Mouse (Mus musculus): ENCODE data around the gene Mdm2. TPM values are rescaled to one million over a fixed set of nuclear protein-coding genes. Genes with fewer than 3 reads are reported as not detected.

Mdm2 gene
- total and polyA plus RNA-seq, 3 experiments = 35.3 to 601 (median 42.2) TPM

GRCm38 (mm10) chr10:117732962-117733592, 22.5 kb upstream of the Mdm2 start:
- Histone ChIP-seq H3K27me3 (ENCODE audit: control insufficient read depth in 1 of 2, insufficient read depth in 2 of 2, low read length in 2 of 2) (no peaks in the 10 kb centered on the region), H3K9ac (ENCODE audit: control insufficient read depth, low read depth, low read length, poor library complexity, severe bottlenecking) (no peak overlapping the region), H3K79me2 (ENCODE audit: control insufficient read depth, insufficient read depth, low read length, poor library complexity) (no peaks in the 10 kb centered on the region), H3K4me3 (ENCODE audit: control insufficient read depth in 1 of 2, insufficient read depth in 1 of 2, low read depth in 2 of 2, low read length in 2 of 2) (no peak overlapping the region), H3K9me3 (replicated peaks; ENCODE audit: insufficient read depth, low read length) (no peaks in the 10 kb centered on the region), H3K27ac (ENCODE audit: control insufficient read depth, low read depth, low read length) (no peak overlapping the region), H3K4me1 (ENCODE audit: control insufficient read depth in 1 of 2, insufficient read depth in 2 of 2, low read length in 2 of 2) (peaks cover 5 to 16% of the 10 kb centered on the region in 2 experiments; a peak in 2 of 4 replicates), H3K36me3 (ENCODE audit: control insufficient read depth in 1 of 2, insufficient read depth in 2 of 2, low read length in 2 of 2) (peaks cover 0 to 17% of the 10 kb centered on the region in 2 experiments; a peak in 2 of 4 replicates)
- TF ChIP-seq TAL1 (IDR thresholded peaks at IDR 0.05; ENCODE audit: low read length) = peak; percentile 36; the same call in 1 of the 2 replicates
- TF ChIP-seq SMC3 (IDR thresholded peaks at IDR 0.05; ENCODE audit: low read depth, low read length) = no peak
- no peak for DNase-seq (ENCODE audit: low read depth, low spot score)

GRCm38 (mm10) chr10:117732184-117732583, 21.6 kb upstream of the Mdm2 start:
- no peak overlapping the region for H3K4me3 ChIP-seq (ENCODE audit: control insufficient read depth in 1 of 2, insufficient read depth in 1 of 2, low read depth in 2 of 2, low read length in 2 of 2)
- no peaks in the 10 kb centered on the region for H3K9me3 ChIP-seq (replicated peaks; ENCODE audit: insufficient read depth, low read length)
- H3K4me1 ChIP-seq (ENCODE audit: control insufficient read depth in 1 of 2, insufficient read depth in 2 of 2, low read length in 2 of 2) = peaks cover 5 to 15% of the 10 kb centered on the region in 2 experiments; a peak in 2 of 4 replicates
- no peaks in the 10 kb centered on the region for H3K79me2 ChIP-seq (ENCODE audit: control insufficient read depth, insufficient read depth, low read length, poor library complexity)
- DNase-seq (ENCODE audit: low read depth, low spot score) = peak; percentile 85
- H3K36me3 ChIP-seq (ENCODE audit: control insufficient read depth in 1 of 2, insufficient read depth in 2 of 2, low read length in 2 of 2) = peaks cover 0 to 16% of the 10 kb centered on the region in 2 experiments; a peak in 2 of 4 replicates
- no peak overlapping the region for H3K9ac ChIP-seq (ENCODE audit: control insufficient read depth, low read depth, low read length, poor library complexity, severe bottlenecking)
- H3K27me3 ChIP-seq (ENCODE audit: control insufficient read depth in 1 of 2, insufficient read depth in 2 of 2, low read length in 2 of 2) = no peaks in the 10 kb centered on the region
- H3K27ac ChIP-seq (ENCODE audit: control insufficient read depth, low read depth, low read length) = peak overlapping the region; percentile 39; the same call in 1 of the 2 replicates
- no peak for TF ChIP-seq JUND (IDR thresholded peaks at IDR 0.05; ENCODE audit: low read depth, low read length)
- no peak for TF ChIP-seq CHD2 (IDR thresholded peaks at IDR 0.05; ENCODE audit: low read length)
- TF ChIP-seq POLR2A (IDR thresholded peaks at IDR 0.05; ENCODE audit: control insufficient read depth in 1 of 2, insufficient read depth in 1 of 2, low read depth in 1 of 2, low read length in 2 of 2, poor library complexity in 1 of 2) = no peak
- no peak for TF ChIP-seq POLR2AphosphoS2 (IDR thresholded peaks at IDR 0.05; ENCODE audit: low read length)
- 0 out of 2 replicates have a peak, but pooled peaks have one; percentile 17 for TF ChIP-seq MAZ (IDR thresholded peaks at IDR 0.05; ENCODE audit: low read depth, low read length)
- no peak for TF ChIP-seq E2F4 (IDR thresholded peaks at IDR 0.05; ENCODE audit: borderline replicate concordance, low read depth, low read length)
- 0 out of 2 replicates have a peak, but pooled peaks have one; percentile 26 for TF ChIP-seq MYC (IDR thresholded peaks at IDR 0.05; ENCODE audit: low read depth, low read length)
- TF ChIP-seq ZNF384 (IDR thresholded peaks at IDR 0.05; ENCODE audit: low read depth, low read length) = no peak
- TF ChIP-seq MXI1 (IDR thresholded peaks at IDR 0.05; ENCODE audit: low read depth, low read length) = peak; percentile 55
- TF ChIP-seq TCF12 (IDR thresholded peaks at IDR 0.05; ENCODE audit: low read depth, low read length) = peak; percentile 81
- TF ChIP-seq ETS1 (IDR thresholded peaks at IDR 0.05; ENCODE audit: low read depth, low read length) = peak; percentile 60
- TF ChIP-seq NELFE (IDR thresholded peaks at IDR 0.05; ENCODE audit: low read depth, low read length) = no peak
- no peak for TF ChIP-seq MAFK (IDR thresholded peaks at IDR 0.05; ENCODE audit: borderline replicate concordance, low read depth, low read length)
- no peak for TF ChIP-seq CTCF (IDR thresholded peaks at IDR 0.05 in 2 of 3, conservative IDR thresholded peaks at IDR 0.05 in 1 of 3; ENCODE audit: control insufficient read depth in 1 of 3, insufficient read depth in 1 of 3, low read depth in 2 of 3, low read length in 3 of 3, poor library complexity in 1 of 3, severe bottlenecking in 1 of 3)
- TF ChIP-seq USF1 (IDR thresholded peaks at IDR 0.05; ENCODE audit: low read depth, low read length) = no peak
- TF ChIP-seq RAD21 (IDR thresholded peaks at IDR 0.05; ENCODE audit: low read depth, low read length) = no peak
- no peak for TF ChIP-seq BHLHE40 (IDR thresholded peaks at IDR 0.05; ENCODE audit: borderline replicate concordance, low read depth, low read length)
- no peak for TF ChIP-seq NRF1 (IDR thresholded peaks at IDR 0.05; ENCODE audit: insufficient read depth, low read depth, low read length, poor library complexity, severe bottlenecking)
- no peak for TF ChIP-seq MAX (IDR thresholded peaks at IDR 0.05; ENCODE audit: low read length)
- TF ChIP-seq EP300 (IDR thresholded peaks at IDR 0.05; ENCODE audit: low read depth in 1 of 2, low read length in 2 of 2) = peak; percentile 68 to 69
- TF ChIP-seq GATA1 (IDR thresholded peaks at IDR 0.05; ENCODE audit: low read depth, low read length) = peak; percentile 76
- no peak for TF ChIP-seq HCFC1 (IDR thresholded peaks at IDR 0.05; ENCODE audit: low read depth, low read length)
- no peak for TF ChIP-seq CHD1 (IDR thresholded peaks at IDR 0.05; ENCODE audit: low read depth, low read length)
- no peak for TF ChIP-seq ZMIZ1 (IDR thresholded peaks at IDR 0.05; ENCODE audit: low read depth, low read length)
- TF ChIP-seq USF2 (IDR thresholded peaks at IDR 0.05; ENCODE audit: borderline replicate concordance in 1 of 2, insufficient read depth in 1 of 2, low read depth in 1 of 2, low read length in 2 of 2) = no peak
- TF ChIP-seq SMC3 (IDR thresholded peaks at IDR 0.05; ENCODE audit: low read depth, low read length) = no peak
- TF ChIP-seq TBP (IDR thresholded peaks at IDR 0.05; ENCODE audit: low read depth, low read length) = no peak
- TF ChIP-seq MEF2A (IDR thresholded peaks at IDR 0.05; ENCODE audit: extremely low read depth, insufficient replicate concordance, low read depth, low read length, poor library complexity, severe bottlenecking) = no peak
- no peak for TF ChIP-seq ZC3H11A (IDR thresholded peaks at IDR 0.05; ENCODE audit: low read depth, low read length)
- no peak for TF ChIP-seq POLR2AphosphoS5 (IDR thresholded peaks at IDR 0.05; ENCODE audit: borderline replicate concordance, low read depth, low read length)
